Mouse (Mus musculus): ENCODE data around the gene Timm8b.

- TF ChIP-seq CTCF (IDR thresholded peaks at IDR 0.05; ENCODE audit: borderline replicate concordance, extremely low read depth, insufficient read depth, insufficient read length) (no peak), POLR2A (IDR thresholded peaks at IDR 0.05; ENCODE audit: borderline replicate concordance, extremely low read depth, insufficient read depth, insufficient read length, poor library complexity, severe bottlenecking) (peak; percentile 65; the same call in 1 of the 2 replicates)
Observed at GRCm38 (mm10) chr9:50603189-50603997, at the start of gene Timm8b, which contains the start of gene Sdhd.
